Mouse (Mus musculus) spleen, postnatal 4 days (tissue): ENCODE results near the gene Mad2l1bp.

Source experiments
- DNase-seq, 2 experiments: peaks; one replicate each; pipeline ENCODE4 v3.0.0; 2022; ENCODE audit warnings: low spot score in 2 of 2

Gene Mad2l1bp

GRCm38 (mm10) chr17:46110402-46111289 is 42.7 kb downstream of the Mad2l1bp start, which contains the start of gene Mrps18a:
Gene Mrps18a (plus strand): TSS chr17:46110986.
- peak; percentile 78 to 88 for DNase-seq

- no peak for DNase-seq
Measured at GRCm38 (mm10) chr17:46108286-46108685, 45.1 kb downstream of the Mad2l1bp start.

DNA sequence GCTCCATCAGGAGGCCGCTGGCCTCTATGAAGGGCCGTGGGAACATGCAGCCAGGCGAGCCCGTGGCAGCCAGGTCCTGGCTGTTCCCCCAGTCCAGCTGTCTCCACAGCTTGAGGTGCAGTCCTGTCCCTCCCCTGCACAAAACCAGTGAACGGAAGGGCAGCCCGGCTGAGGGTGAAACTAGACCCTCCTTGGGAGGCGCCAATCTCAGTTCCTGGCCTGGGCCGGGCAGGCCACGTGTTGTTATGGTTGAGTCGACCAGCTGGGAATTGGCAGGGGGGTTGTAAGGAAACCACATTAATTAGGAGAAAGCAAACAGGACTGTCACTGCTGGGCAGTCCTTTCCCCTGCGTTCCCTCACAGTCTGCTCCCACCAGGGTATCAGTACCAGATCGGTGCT is 48.9 kb downstream of the Mad2l1bp start:
- DNase-seq, result no peak

DNA sequence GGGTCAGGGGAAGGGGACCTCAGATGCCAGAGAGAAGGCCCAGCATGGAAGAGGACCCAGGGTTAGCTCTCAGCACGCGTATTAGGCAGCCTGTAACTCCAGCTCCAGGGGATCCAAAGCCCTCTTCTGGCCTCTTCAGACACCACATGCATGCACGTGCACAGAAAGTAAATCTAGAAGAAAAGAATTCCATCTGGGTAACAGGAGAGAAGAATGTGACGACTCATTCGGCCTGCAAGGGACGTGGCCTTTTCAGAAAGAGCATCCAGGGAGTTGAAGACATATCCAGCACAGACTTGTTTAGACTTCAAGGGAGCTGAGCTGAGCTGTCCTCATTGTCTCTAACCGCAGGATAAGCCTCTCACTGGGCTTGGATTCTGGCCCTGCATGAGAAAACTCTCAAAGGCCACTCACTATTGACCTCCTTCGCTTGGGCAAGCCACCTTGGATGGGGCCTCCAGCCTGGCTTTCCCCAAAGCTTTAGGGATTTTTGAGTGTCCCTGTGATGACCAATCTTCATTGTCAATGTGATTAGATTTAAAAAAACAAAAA is 50.7 kb downstream of the Mad2l1bp start:
- DNase-seq, result no peak

DNA sequence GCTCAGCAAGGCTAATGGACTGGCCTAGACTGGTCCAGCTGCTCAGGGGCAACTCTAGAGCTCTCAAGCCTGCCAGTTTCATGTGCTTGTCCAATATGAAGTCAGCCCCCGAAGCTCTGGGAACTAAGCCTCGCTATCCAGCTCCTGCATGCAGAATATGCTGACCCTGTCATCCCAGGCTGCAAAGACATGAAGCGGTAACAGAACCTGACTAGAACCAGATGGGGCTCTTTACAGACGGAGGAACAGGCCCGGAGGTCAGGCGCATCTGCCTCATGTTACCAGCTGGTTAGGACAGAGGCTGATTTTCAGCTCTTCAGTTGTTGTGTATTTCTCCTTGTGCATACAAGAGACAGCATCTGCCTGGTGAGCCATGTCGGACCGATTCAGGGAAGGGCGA is 51.4 kb downstream of the Mad2l1bp start:
- DNase-seq, result no peak

- no peak for DNase-seq
Measured at GRCm38 (mm10) chr17:46098525-46098924, 54.8 kb downstream of the Mad2l1bp start.
